Mouse (Mus musculus): ENCODE data around the gene Yif1a.

DNA sequence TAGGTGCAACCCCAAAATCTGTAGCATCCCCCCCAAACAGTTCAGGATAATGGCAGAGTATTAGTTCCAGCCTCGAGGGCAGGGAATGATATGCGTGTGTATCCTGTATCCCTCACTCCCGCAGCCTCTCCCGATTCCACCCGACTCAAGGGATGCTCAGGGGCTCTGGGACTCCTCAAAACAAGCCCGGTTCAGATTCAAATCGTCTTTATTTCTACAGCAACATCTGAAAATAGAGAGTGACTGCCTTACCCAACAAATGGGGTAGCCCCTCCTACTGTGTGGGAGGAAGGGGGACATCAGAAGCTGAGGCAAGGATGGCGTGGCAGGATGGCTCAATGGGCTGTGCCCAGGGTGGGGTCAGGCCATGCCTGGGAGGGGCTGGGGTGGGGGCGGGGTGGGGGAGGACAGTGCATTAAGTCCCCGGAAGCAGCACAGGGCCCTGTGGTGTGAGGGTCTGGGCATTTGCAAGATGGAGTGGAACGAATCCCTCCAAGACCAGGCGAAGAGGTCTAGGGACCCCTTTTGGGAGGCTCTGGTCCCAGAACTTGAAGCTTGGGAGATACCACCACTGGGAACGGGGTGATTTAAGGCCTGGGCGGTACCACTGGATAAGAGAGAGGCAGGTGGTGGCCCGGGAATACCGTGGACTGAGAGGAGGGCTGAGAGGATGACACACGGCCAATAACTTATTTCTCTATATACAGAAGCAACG, 19.4 kb downstream of the Yif1a start:
- TF ChIP-seq CTCF (IDR thresholded peaks at IDR 0.05; ENCODE audit: low read depth, low read length): no peak
- no peak for TF ChIP-seq POLR2AphosphoS5 (IDR thresholded peaks at IDR 0.05; ENCODE audit: insufficient replicate concordance, low read depth, low read length)
- TF ChIP-seq GATA1 (IDR thresholded peaks at IDR 0.05; ENCODE audit: borderline replicate concordance, low read length): no peak
- TF ChIP-seq GATA2 (IDR thresholded peaks at IDR 0.05; ENCODE audit: borderline replicate concordance, low read depth, low read length): no peak
